Mouse (Mus musculus) limb, embryonic 15.5 days (tissue): Measurements from ENCODE around the gene Slc25a11. TPM values are rescaled to one million over a fixed set of nuclear protein-coding genes. Genes with fewer than 3 reads are reported as not detected.
A peak's percentile ranks its signal among the peaks of the same experiment; 100 is the strongest.

Experiments used
- ATAC-seq: fragments of 200-750 bp; cut with Nextera tagmentation; 2 replicates; pipeline ENCODE4 v1.8.0; 2017; ENCODE audit warnings: low read depth, moderate TSS enrichment; ENCODE audit not compliant: insufficient number of reproducible peaks, low FRiP score, low TSS enrichment
- H3K27ac ChIP-seq: fragments of 300-500 bp; sonication (generic); 2 replicates; pipeline ENCODE4 v1.5.1; 2015; ENCODE audit warnings: moderate library complexity, mild to moderate bottlenecking, inconsistent platforms
- H3K27me3 ChIP-seq: fragments of 300-500 bp; sonication (generic); 2 replicates; pipeline ENCODE4 v1.6.1; 2015; ENCODE audit warnings: inconsistent platforms
- H3K36me3 ChIP-seq: fragments of 300-500 bp; sonication (generic); 2 replicates; pipeline ENCODE4 v1.6.1; 2015; ENCODE audit warnings: inconsistent platforms
- H3K4me1 ChIP-seq: fragments of 300-500 bp; sonication (generic); 2 replicates; pipeline ENCODE4 v1.6.1; 2015; ENCODE audit warnings: inconsistent platforms
- H3K4me2 ChIP-seq: fragments of 300-500 bp; sonication (generic); 2 replicates; pipeline ENCODE4 v1.6.1; 2015; ENCODE audit warnings: mild to moderate bottlenecking, inconsistent platforms
- H3K4me3 ChIP-seq: fragments of 300-500 bp; sonication (generic); 2 replicates; pipeline ENCODE4 v1.5.1; 2015; ENCODE audit warnings: mild to moderate bottlenecking, inconsistent platforms
- H3K9ac ChIP-seq: fragments of 300-500 bp; sonication (generic); 2 replicates; pipeline ENCODE4 v1.6.1; 2015; ENCODE audit warnings: inconsistent platforms
- H3K9me3 ChIP-seq: fragments of 300-500 bp; sonication (generic); 2 replicates; pipeline ENCODE4 v1.6.1; 2016; ENCODE audit warnings: inconsistent platforms
- WGBS: fragments of 180-500 bp; shearing (Covaris S2); methylation state at CpG from one replicate; pipeline ENCODE4 v1.1.7; 2015; 5-methylcytosine and 5-hydroxymethylcytosine counted together
- polyA plus RNA-seq: library from polyadenylated mRNA; unstranded; fragments of >200 nt; fragmentation: Nextera tagmentation; extraction: Ambion mirVana; gene quantifications from 2 replicates; pipeline ENCODE4 v1.2.1, GENCODE M21; 2015

Gene Slc25a11
- polyA plus RNA-seq, 1 experiment from 2014 or later: 165 TPM

DNA sequence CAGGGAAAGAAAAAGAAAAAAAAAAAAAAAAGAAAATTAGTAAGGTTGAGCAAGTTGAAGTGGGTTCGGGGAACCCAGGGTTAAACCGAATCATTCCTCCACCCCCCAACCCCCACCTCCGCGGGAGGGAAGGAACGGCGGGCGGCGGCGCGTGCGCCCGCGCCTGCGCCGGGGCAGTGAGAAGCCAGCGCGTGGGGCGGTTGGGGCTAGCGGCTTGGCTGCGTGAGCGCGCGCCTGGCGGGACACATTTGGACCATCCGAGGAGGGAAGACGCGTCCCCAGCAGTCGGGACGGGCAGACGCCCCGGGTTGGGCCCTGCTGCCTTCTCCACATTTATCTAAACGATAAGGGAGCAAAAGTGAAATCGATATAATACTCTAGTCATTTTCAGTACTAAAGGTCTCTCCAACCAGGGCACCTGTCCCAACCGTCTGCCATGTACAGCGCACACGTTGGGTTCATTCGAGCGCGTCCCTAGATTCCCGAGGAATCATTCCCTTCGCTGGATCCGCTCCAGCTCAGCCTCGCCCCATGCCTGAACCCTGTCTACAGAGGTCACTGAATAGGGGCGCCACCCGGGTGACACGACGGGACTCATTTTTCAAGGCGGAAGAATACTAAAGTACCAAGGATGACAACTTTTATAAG is 7.8 kb upstream of the Slc25a11 start:
- 0% methylated on average over 48 of the region's 48 CpGs for WGBS
- peak overlapping the region; percentile 99 for H3K27ac ChIP-seq
- peaks cover 33% of the 10 kb centered on the region for H3K36me3 ChIP-seq
- H3K4me2 ChIP-seq: peak overlapping the region; percentile 89
- peaks cover 71% of the 10 kb centered on the region for H3K4me1 ChIP-seq
- H3K4me3 ChIP-seq: peak overlapping the region; percentile 100
- no peaks in the 10 kb centered on the region for H3K9me3 ChIP-seq
- peak overlapping the region; percentile 46 for H3K9ac ChIP-seq
- H3K27me3 ChIP-seq: no peaks in the 10 kb centered on the region
- ATAC-seq: peak; percentile 76

DNA sequence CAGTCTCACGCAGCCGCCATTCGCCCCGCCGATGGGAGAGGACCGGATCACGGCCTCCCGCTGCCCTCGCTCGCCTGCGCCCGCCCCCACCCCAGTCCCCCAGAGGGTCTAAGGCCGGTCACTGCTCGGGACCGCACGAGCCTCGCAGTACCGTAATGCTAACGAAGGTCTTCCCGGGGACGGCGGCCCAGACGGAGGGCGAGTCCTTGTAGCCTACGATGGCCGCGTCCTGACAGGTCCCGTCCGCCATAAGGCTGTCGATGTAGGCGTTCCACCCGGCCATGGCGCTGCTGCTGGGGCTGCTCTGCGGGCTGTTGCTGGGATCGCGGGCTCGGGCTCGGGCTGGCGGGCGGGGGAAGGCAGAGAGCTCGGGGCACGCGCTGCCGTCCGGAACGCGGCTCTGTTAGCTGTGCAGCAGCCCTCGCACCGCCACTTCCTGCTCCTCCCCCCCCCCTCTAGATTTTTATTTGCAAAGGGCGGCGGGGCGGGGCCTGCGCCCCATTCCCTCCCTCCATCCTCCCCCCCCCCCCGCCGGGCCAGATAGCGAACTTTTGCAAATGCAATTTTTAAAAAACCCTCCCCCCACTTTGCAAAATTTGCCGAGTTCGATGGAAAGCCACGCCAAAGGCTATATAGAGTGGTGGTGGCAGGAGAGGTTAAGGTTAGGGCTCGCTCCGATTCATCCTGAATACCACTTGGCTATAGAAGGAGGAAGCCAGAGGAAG is 7.1 kb upstream of the Slc25a11 start, which contains the start of gene Pfn1:
Gene Pfn1, minus strand, starts transcription at position 447 of the 725 bp plus-strand sequence.
- Histone ChIP-seq H3K9ac (peak within 1 kb of the TSS; percentile 98), H3K27me3 (no peaks in the 10 kb centered on the region), H3K9me3 (no peaks in the 10 kb centered on the region), H3K4me2 (peak within 1 kb of the TSS; percentile 89), H3K4me3 (peak within 1 kb of the TSS; percentile 100), H3K4me1 (peaks cover 76% of the 10 kb centered on the region), H3K27ac (peak within 1 kb of the TSS; percentile 99), H3K36me3 (peaks cover 33% of the 10 kb centered on the region)
- ATAC-seq: peak; percentile 30; the same call in 1 of the 2 replicates
- WGBS: 0% methylated on average over 52 of the region's 61 CpGs

DNA sequence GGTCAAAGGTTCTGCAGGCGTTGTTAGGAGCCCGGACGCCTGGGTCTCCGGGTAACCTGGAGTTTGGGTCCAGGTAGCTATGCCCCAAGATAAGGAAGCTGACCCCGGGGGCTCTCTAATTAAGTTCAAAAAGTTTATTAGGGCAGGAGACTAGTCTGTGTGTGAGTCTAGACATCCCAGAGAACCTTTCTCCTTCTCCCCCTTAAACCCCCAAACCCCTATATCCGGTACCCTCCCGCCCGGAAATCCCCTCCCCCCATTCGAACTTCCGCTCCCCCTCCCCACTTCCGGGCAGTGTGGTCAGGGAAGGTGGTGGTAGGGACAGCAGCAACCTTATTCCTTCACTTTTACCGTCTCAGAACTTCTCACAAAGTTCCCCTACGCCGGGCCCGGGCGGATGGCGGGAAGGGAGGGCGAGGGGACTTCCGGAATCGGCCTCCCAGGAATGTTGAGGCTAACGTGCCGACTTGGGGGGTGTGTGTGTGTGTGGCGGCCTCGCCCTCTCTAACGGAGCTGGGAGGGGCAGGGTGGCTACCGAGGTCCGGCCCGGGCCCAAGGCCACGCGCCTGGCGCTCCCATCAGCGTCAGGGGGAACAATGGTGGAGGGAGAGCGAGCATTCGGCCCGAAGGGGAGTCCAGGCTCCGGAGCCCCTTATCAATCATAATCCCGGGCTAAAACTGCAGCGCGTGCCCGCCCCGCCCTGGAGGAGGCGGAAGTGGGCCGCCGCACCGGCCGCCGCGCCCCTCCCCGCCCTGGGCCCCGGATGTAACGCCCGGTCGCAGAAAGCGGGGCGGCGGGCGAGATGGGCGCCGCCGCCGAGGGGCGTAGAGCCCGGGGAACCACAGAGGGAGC is 6.3 kb upstream of the Slc25a11 start:
- H3K27me3 ChIP-seq: no peaks in the 10 kb centered on the region
- H3K4me3 ChIP-seq: peak overlapping the region; percentile 100
- under 1% methylated on average over 61 of the region's 63 CpGs for WGBS
- ATAC-seq: no peak
- H3K4me1 ChIP-seq: peaks cover 77% of the 10 kb centered on the region
- H3K9me3 ChIP-seq: no peaks in the 10 kb centered on the region
- H3K4me2 ChIP-seq: peak overlapping the region; percentile 89
- H3K36me3 ChIP-seq: peaks cover 40% of the 10 kb centered on the region
- peak overlapping the region; percentile 98 for H3K9ac ChIP-seq
- H3K27ac ChIP-seq: peak overlapping the region; percentile 99

DNA sequence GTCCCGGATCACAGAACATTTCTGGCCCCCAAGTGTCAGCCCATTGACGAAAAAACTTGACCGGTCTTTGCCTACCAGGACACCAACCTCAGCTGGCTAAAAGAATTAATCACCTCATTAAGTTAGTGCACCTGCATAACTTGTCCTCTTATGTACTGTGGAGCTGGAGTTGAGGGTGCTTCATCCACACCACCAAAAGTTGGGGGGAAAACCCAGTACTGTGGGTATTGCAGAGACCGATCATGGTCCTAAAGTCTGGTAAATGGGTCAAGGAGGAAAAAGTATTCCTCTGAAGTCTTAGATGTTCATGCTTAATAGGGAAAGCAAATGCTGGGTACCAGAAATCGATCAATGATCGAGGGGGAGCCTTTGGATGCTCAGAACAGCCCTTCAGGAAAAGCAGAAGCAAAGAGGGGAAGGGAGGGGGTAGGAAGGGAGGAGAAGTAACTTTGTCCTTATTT is 5.6 kb upstream of the Slc25a11 start:
- Histone ChIP-seq H3K4me3 (peak overlapping the region; percentile 100), H3K27ac (peak overlapping the region; percentile 99), H3K4me2 (peak overlapping the region; percentile 89), H3K9ac (peak overlapping the region; percentile 98), H3K36me3 (peaks cover 43% of the 10 kb centered on the region), H3K27me3 (no peaks in the 10 kb centered on the region), H3K4me1 (peaks cover 78% of the 10 kb centered on the region), H3K9me3 (no peaks in the 10 kb centered on the region)
- no peak for ATAC-seq
- 41% methylated on average over 6 of the region's 6 CpGs for WGBS

DNA sequence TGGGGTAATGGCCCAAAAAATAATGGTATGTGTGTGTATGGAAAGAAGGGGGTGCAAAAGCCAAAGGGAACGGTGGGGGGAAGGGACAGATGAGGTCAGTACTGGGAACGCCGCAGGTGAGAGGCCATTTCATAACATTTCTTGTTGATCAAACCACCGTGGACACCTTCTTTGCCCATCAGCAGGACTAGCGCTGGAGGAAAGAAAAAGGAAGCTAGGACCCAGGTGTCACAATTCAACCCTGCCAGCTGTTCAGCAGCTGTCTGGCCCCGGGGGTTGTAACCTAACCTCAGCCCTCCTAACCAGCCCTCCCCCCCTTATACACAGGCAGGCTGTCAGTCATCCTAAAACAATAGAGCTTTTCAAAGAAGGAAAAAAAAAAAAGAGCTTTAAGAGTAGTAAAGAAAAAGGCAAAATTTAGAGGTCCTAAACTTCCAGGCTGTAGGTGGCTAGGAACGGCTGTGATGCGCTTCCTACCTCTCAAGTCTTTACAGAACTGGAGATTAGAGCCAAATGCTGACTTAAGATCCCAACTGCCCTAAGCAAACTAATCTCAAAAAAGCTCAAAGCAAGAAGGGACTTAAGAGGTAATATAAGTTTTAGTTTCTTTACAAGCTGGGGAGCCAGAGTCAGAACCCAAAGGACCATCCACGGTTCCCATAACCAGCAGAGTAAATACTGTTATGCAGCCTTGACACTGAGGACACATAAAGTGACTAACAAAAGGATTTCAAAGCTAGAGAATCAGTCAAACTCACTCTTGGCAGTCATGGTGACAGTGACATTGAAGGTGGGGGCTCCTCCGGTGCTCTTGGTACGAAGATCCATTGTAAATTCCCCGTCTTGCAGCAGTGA is 5.0 kb upstream of the Slc25a11 start:
- Histone ChIP-seq H3K4me2 (peak overlapping the region; percentile 89), H3K9me3 (no peaks in the 10 kb centered on the region), H3K36me3 (peaks cover 43% of the 10 kb centered on the region), H3K27ac (peak overlapping the region; percentile 99), H3K27me3 (no peaks in the 10 kb centered on the region), H3K4me1 (peaks cover 74% of the 10 kb centered on the region), H3K9ac (0 out of 2 replicates have a peak overlapping the region, but pooled peaks have one; percentile 18), H3K4me3 (peak overlapping the region; percentile 100)
- no peak for ATAC-seq
- 43% methylated on average over 12 of the region's 12 CpGs for WGBS

DNA sequence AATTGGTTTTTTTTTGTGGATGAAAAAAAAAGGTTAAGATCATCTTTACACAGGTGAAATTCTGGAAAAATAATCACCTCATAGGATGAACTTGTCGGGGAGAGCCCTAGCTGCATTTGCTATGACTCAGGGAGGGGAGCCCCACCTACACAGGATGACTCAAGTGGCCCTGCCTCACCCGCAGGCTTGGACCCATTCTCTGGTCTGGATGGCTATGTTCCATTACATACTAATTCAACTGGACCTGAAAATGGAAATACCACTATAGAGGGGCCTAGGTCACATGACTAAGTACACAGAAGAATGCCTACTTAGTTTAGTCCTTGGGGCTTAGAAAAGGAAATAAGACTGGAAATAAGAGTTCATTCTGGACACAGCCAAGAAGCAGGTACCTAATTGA is 4.1 kb upstream of the Slc25a11 start:
- Histone ChIP-seq H3K9me3 (no peaks in the 10 kb centered on the region), H3K27ac (no peak overlapping the region), H3K4me1 (peaks cover 67% of the 10 kb centered on the region), H3K27me3 (no peaks in the 10 kb centered on the region), H3K4me3 (0 out of 2 replicates have a peak overlapping the region, but pooled peaks have one; percentile 1), H3K9ac (no peak overlapping the region), H3K4me2 (no peak overlapping the region), H3K36me3 (peaks cover 43% of the 10 kb centered on the region)
- ATAC-seq: no peak
- WGBS: 56% methylated on average over 2 of the region's 2 CpGs

DNA sequence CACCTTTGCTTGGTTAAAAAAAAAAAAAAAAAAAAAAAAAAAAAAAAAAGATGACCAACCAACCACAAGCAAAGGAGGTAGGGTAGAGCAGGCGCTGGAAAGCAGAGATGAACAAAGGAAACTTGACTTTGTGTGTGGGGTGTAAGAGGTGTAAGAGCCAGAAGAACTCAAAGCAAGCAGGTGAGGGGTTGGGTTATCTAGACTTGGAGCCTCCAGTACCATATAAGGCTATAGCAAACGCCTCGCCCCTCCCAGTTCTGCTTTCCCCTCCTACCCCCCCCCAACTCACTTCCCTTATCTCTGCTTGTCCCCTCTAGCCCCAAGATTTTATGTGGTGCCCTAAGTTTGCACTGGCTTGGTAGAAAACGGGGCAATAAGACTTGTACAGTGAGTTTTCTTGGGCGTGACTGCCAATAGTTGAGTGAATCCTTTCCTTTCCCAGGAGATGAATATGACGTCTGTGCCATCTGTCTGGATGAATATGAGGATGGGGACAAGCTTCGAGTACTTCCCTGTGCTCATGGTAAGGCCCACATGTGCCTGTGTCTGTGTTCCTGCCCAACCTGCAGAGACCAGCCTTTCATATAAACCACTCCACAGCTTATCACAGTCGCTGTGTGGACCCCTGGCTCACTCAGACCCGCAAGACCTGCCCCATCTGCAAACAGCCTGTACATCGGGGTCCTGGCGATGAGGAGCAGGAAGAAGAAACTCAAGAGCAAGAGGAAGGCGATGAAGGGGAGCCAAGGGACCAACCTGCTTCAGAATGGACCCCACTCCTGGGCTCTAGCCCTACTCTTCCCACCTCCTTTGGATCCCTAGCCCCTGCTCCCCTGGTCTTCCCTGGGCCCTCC is 3.3 kb upstream of the Slc25a11 start:
- peaks cover 67% of the 10 kb centered on the region for H3K4me1 ChIP-seq
- H3K27me3 ChIP-seq: no peaks in the 10 kb centered on the region
- 70% methylated on average over 12 of the region's 12 CpGs for WGBS
- no peak overlapping the region for H3K9ac ChIP-seq
- ATAC-seq: no peak
- peak overlapping the region; percentile 67 for H3K27ac ChIP-seq
- H3K4me3 ChIP-seq: no peak overlapping the region
- peak overlapping the region; percentile 20; the same call in 1 of the 2 replicates for H3K4me2 ChIP-seq
- no peaks in the 10 kb centered on the region for H3K9me3 ChIP-seq
- peaks cover 47% of the 10 kb centered on the region for H3K36me3 ChIP-seq

DNA sequence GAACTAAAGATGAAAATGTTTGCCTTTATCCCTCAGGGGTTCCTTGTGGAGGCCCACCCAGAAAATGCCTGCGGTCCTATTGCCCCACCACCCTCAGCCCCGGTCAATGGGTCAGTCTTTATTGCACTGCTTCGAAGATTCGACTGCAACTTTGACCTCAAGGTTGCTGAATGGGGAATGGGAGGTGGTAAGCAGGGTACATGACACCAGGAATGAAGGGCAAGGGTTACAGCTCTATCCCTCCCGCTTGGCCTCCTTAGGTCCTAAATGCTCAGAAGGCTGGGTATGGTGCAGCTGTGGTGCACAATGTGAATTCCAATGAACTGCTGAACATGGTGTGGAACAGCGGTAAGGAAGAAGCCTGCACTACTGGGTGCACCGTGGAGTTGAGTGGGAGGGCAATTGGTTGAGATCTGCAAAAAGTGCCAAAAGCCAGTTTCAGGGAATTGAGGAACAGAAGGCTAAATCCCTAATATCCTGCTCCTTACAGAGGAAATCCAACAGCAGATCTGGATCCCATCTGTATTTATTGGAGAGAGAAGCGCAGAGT is 2.0 kb upstream of the Slc25a11 start:
- Histone ChIP-seq H3K36me3 (peaks cover 60% of the 10 kb centered on the region), H3K4me2 (no peak overlapping the region), H3K4me3 (peak overlapping the region; percentile 75), H3K4me1 (peaks cover 65% of the 10 kb centered on the region), H3K9ac (no peak overlapping the region), H3K27me3 (no peaks in the 10 kb centered on the region), H3K27ac (peak overlapping the region; percentile 60; the same call in 1 of the 2 replicates), H3K9me3 (no peaks in the 10 kb centered on the region)
- 72% methylated on average over 8 of the region's 8 CpGs for WGBS
- ATAC-seq: no peak

DNA sequence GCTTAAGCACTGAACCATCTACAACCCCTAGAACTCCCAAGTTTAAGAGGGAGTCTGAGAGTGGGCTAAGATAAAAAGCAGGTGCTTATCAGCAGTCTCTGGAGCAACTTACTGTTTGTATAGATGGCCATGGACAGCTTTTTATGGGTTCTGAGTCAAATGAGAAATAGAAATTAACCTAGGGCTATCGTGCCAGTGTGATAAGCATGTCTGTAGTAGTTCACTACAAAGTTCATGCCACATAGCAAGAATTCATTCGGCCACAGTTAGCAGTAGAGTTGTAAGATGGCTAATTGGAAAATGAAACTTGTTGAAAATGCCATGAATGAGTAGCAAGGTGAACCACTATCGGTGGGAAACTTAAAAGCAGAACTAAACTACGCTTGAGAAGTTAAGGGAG is 1.2 kb upstream of the Slc25a11 start:
- Histone ChIP-seq H3K27me3 (no peaks in the 10 kb centered on the region), H3K36me3 (peaks cover 67% of the 10 kb centered on the region), H3K9me3 (no peaks in the 10 kb centered on the region), H3K27ac (peak overlapping the region; percentile 98; the same call in 1 of the 2 replicates), H3K9ac (peak overlapping the region; percentile 85; the same call in 1 of the 2 replicates), H3K4me2 (peak overlapping the region; percentile 95), H3K4me1 (peaks cover 65% of the 10 kb centered on the region), H3K4me3 (peak overlapping the region; percentile 75)
- no peak for ATAC-seq
- 78% methylated on average over 4 of the region's 4 CpGs for WGBS
